Mouse (Mus musculus) Muller cell, postnatal 12 days (primary cell): Measurements from ENCODE around the gene Slc15a5.

Experiments
- DNase-seq: peaks from one replicate; pipeline ENCODE4 v3.0.0-alpha.2; 2015; ENCODE audit errors: inconsistent ontology term

Slc15a5 gene

DNA sequence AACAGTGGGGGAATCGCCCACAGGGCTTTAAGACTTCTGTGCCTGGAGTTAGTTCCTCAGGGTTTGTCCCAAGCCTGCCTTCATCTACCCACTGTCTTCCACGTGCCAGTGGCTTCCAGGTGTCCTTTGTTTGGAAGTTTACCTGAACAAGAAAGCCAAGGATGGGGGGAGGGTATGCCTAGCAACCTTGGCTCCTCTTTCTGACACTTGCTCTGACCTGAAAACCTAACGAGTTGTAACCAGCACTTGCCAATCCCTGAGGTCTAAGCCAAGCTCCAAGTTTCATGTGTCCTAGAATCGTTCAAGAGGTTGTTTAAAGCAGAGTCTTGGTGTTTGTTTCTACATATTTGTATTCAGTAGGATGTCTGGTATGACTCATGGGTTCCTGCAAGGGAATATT is 116.9 kb downstream of the Slc15a5 start:
- DNase-seq, result no peak

DNA sequence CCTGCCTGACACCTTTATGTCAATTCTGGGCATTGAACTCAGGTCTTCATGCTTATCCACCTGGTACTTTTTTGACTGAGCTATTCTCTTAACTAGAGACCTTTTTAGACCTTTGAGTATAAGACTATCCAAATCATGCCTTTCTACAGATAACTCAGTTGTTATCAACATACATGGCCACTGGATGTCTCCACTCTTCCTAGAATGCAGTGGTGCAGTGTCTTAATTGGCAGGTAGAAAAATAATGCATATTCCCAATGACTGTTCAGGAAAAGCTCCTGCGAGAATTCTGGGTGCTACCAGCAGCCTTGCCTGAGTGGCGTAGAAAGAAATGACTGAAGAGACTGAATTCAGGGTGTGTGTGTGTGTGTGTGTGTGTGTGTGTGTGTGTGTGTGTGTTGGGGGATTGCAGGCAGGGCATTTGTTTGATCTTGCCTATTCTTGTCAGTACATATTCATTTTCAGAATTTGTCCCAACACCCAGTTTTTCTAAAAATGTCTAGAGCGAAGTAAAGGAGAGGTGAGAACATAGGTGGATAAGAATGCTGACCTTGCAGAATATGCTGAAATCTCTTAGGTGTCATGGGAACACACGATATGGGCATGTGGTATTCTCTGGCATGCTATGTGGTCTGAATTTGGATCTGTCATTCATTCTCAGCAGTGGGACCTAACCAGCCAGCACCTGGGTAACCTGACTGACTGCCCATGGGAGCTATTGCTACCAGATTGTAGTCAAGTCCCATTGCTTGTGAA is 119.5 kb downstream of the Slc15a5 start:
- DNase-seq, result no peak

DNA sequence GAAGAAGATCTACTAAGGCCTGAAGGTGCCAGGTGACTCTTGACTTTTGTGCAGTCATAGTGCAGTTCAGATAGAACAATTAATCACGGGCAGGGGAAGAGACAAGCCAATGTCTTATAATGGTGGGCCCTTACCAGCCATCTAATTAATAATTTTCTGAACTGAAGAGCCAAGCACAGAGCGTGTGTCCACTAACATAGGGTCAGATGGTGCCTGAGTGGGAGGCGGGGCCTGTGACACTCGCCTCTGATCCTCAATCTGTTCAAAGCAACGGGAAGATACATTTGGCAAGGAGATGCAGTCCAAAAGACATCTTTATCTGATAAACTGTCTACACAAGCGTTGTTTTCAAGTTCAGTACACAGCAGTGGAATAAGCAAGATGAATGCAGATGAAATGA is 122.1 kb downstream of the Slc15a5 start:
- DNase-seq, result no peak

DNA sequence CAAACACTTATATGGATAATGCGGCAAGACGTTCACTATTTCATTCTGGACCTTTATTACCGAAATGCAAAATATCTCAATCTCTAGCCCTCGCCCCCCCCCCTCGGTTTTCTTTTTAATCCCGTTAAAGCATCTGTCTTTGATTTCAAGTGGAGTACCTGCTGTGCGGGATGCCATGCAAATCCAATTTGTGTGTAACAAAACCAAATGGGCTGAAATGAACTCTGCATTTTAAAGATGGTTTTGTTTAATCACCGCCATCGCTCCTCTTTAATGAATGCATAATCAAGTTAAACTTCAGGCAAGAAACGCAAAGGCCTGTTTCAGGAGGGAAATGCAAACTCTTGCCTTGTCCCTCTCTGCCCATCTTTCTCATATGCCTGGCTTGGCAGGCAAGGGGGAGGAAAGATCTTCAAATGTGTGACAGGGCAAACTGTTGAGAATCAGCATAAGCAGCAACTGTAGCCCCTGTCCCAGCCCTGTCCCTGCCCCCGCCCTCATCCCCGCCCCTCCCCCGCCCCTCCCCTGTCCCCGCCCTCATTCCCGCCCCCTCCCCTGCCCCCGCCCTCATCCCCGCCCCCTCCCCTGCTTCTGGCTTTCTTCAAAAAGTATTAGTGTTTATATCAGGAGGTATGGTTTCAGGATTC is 122.8 kb downstream of the Slc15a5 start:
- no peak for DNase-seq

DNA sequence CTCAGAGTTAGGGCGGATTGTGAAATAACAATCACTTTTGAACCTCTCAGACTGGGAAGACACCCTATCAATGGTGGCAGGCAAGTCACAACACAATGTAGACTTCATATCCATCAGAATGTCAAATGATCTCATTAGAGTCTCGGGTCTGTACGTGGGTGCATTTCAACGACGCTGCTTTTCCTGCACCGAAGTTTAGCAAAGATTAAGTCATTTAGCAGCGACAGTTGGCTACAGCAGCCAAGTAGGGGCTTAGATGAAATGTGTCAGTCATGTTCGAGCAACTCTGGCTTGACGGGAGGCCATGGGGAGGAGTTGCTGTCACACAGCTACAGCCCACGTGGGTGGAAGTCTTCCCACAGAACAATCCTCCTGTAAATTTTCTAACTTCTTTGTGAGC is 133.2 kb downstream of the Slc15a5 start:
- no peak for DNase-seq

DNA sequence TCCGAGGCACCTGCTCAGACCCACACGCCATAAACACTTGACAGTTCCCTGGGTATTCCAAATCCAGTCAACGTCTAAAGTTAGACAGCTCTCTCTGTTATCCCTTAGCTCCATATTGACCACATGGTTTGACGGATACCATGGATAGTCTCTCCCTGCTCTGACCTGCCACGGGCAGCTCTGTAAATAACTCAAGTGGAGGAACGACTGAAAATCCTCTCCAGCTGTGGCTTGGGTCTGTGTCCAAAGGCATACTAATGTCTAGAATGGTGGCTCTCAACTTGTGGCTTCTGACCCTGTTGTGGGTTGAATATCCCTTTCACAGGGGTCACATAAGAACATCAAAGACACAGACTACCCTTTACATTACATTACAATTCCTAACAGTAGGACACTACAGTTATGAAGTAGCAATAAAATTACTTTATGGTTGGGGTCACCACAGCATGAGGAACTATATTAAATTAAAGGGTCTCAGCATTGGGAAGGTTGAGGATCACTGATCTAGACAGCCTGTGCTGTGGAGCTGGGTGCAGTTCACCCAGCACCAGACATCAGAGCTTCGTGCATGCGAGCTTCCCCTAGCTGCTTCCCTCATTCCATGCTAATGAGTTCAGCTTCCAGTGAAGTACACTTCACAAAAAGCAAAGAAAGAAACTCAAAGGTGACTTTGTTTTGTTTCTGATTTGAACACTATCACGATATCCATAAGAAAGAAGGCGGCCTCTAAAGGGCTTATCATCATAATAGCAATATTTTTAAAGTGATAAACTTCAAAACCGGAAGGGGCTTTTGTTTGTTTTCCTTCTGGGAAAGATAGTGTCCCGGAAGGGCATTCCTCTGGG is 139.1 kb downstream of the Slc15a5 start:
- DNase-seq, result no peak

DNA sequence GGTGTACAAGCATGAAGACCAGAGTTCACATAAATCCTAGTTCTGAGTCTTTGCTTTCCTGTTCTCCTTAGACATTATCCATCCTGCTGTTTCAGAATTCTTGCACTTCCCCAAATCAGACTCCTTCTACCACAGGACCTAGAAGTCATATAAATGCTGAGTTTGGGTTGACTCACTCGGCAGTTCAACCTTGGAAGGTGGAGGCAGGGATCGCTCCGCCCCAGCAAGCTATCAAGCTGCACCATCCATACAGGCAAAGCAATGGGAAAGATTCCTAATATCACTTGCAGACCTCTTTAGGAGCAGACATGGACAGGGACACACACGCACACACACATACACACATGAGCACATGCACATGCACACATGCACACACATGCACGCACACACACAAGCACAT is 142.2 kb downstream of the Slc15a5 start:
- no peak for DNase-seq

DNA sequence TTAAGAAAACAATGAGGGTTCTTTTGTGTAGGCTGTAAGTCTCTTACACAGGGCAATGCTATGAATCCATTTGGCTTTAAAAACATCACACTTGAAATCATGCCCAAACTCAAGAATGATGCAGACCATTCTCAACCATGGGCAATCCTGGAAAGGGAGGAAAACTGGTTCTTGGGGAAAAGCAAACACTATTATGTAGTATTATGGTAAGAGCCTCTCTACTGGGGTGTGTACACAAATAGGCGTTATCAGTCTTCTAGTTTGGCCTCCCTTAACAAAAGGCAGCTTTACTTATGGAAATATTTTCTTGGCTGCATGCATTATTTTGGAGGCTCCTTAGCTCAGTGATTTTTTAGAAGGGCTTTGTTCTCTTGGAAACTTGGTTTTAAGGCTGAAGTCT is 143.4 kb downstream of the Slc15a5 start:
- DNase-seq, result no peak

DNA sequence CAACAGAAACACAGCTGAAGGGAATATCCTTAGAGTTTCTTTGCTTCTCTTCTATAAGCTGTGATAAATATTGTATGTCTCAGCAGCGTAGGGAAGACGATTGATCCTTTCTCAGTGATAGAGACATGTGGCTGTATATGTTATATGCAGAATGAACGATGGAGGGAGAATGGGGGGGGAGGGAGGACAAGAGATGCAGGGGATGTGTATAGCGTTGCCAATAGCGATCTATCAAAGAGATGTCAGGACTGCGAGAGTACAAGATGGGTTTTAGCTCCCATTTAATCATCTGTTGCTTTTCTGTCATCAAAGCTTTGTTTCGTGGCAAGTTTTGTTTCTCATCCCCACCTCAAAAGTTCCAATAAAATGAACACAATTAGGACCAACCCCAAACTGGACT is 143.9 kb downstream of the Slc15a5 start:
- DNase-seq, result no peak

DNA sequence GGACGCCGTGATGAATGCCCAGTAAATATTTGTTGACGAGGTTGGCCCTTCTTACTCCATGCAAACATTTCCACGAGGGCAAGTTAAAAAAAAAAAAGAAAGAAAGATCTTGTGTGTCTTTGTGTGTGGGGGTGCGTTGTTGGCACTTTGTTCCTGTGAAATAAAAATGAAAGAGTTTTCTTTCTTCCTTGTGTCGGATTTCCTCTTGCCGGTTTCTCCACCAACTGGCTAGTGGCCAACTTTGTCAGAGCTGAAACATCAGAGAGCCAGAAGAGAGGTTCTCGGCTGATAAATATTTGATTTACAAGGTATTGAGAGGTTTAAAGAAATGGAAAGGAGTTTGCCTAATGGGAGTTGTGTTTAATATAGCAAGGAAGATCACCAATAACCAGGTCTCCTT is 144.4 kb downstream of the Slc15a5 start:
- no peak for DNase-seq

DNA sequence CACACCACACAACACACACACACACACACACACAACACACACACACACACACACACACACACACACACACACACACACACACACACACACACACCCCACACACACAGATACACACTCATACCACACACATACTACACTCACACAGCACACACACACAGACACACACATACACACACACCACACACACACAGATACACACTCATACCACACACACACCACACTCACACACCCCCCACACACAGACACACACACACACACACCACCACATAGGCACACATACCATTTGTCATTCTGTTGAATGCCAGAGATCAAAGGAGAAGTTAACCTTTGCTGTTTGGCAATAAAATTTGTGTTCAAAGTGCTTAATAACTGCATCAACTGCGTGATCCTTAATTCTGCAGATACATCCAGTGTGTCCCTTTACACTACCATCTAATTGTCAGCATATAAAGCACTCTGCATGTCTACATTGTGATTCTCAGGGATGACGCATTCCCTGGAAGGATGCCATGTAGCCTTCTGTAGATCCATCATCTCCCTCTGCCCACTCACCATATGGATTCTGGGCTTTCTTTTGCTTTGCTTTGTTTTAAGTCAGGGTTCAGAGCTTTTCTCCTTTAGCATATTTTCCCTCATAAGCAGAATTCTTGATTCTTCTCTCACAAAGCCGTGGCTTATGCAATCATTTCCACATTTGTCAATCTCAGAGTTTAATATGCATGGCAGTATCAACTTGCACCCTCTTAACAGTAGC is 145.0 kb downstream of the Slc15a5 start:
- DNase-seq, result no peak
